Mouse (Mus musculus) layer of hippocampus, adult 18-20 months (tissue): ENCODE measurements around the gene Cyth4. TPM values are rescaled to one million over a fixed set of nuclear protein-coding genes. Genes with fewer than 3 reads are reported as not detected.

ENCODE experiments used
- DNase-seq, 2 experiments: peaks; one replicate each; pipeline ENCODE4 v3.0.0; 2022; ENCODE audit warnings: low spot score in 2 of 2
- total RNA-seq, 2 experiments: library from RNA; stranded (reverse); gene quantifications; 2 replicates each; pipeline ENCODE4 v1.2.3; 2021

Gene Cyth4
- total RNA-seq, 2 experiments from 2014 or later: 20.0 to 26.3 TPM

- no peak for DNase-seq
Observed at GRCm38 (mm10) chr15:78583352-78583751, 13.5 kb upstream of the Cyth4 start.

GRCm38 (mm10) chr15:78585404-78585803 lies 11.4 kb upstream of the Cyth4 start:
- DNase-seq: no peak

- peak; percentile 76 to 93 for DNase-seq
Observed at GRCm38 (mm10) chr15:78587050-78587994, 9.5 kb upstream of the Cyth4 start.

- no peak for DNase-seq
Observed at GRCm38 (mm10) chr15:78588049-78588448, 8.8 kb upstream of the Cyth4 start.

- no peak for DNase-seq
Observed at GRCm38 (mm10) chr15:78588900-78589299, 7.9 kb upstream of the Cyth4 start.

GRCm38 (mm10) chr15:78589936-78590335 lies 6.9 kb upstream of the Cyth4 start:
- DNase-seq: no peak

GRCm38 (mm10) chr15:78590785-78591184 lies 6.1 kb upstream of the Cyth4 start:
- DNase-seq: no peak

GRCm38 (mm10) chr15:78591680-78592451 lies 5.0 kb upstream of the Cyth4 start:
- DNase-seq: peak in 1 of 2 experiments; percentile 37

- DNase-seq: no peak
Observed at GRCm38 (mm10) chr15:78592452-78592968, 4.3 kb upstream of the Cyth4 start.

GRCm38 (mm10) chr15:78593896-78594425 lies 2.9 kb upstream of the Cyth4 start:
- no peak for DNase-seq

GRCm38 (mm10) chr15:78594831-78595230 lies 2.0 kb upstream of the Cyth4 start:
- DNase-seq: no peak

GRCm38 (mm10) chr15:78595468-78595867 lies 1.4 kb upstream of the Cyth4 start:
- no peak for DNase-seq

GRCm38 (mm10) chr15:78596504-78596903 lies 343 bp upstream of the Cyth4 start:
- DNase-seq: no peak

GRCm38 (mm10) chr15:78597729-78598128 lies 882 bp downstream of the Cyth4 start:
- no peak for DNase-seq

GRCm38 (mm10) chr15:78599124-78599523 lies 2.3 kb downstream of the Cyth4 start:
- no peak for DNase-seq

GRCm38 (mm10) chr15:78599529-78600193 lies 2.8 kb downstream of the Cyth4 start:
- no peak for DNase-seq

GRCm38 (mm10) chr15:78601180-78601579 lies 4.3 kb downstream of the Cyth4 start:
- no peak for DNase-seq

GRCm38 (mm10) chr15:78604255-78604654 lies 7.4 kb downstream of the Cyth4 start:
- DNase-seq: no peak

- DNase-seq: no peak
Observed at GRCm38 (mm10) chr15:78605371-78605791, 8.5 kb downstream of the Cyth4 start.

- peak in 1 of 2 experiments; percentile 33 for DNase-seq
Observed at GRCm38 (mm10) chr15:78606059-78606458, 9.2 kb downstream of the Cyth4 start.

- peak in 1 of 2 experiments; percentile 54 for DNase-seq
Observed at GRCm38 (mm10) chr15:78607463-78607862, 10.6 kb downstream of the Cyth4 start.
